Mouse (Mus musculus) spleen, postnatal 14 days (tissue): ENCODE results near the gene Krt90.
"Not testable (repeated sequence)": the region's sequence is repeated elsewhere in the genome, so short reads cannot be mapped to it uniquely, and the experiment has no call there.

Experiments
- DNase-seq, 2 experiments: peaks; one replicate each; pipeline ENCODE4 v3.0.0; 2021 to 2022; ENCODE audit warnings: low spot score in 2 of 2

Gene Krt90

GRCm38 (mm10) chr15:101517161-101517560 lies 45.6 kb downstream of the Krt90 start, which contains the start of gene Gm49425:
TSS of gene Gm49425 (minus strand) at chr15:101517261.
- DNase-seq = not testable (repeated sequence)

DNA sequence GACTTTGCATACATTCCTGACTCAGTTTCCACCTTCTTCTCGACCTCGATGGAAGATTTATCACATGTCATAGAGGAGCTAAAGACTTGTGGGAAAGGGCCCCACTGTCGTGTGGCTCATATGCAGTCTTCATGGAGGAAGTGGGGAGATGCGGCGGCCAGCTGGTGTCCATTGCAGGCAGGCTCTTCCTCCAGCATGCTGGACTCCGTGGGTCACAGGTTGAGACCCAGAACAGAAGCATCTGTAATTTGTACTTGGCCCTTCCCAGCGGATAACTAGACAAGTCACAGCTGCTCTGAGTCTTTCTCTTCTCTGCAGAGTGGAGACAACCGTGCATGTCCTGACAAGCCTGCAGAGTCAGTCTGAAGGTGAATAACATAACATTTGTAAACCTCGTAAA lies 54.5 kb downstream of the Krt90 start:
- no peak for DNase-seq

DNA sequence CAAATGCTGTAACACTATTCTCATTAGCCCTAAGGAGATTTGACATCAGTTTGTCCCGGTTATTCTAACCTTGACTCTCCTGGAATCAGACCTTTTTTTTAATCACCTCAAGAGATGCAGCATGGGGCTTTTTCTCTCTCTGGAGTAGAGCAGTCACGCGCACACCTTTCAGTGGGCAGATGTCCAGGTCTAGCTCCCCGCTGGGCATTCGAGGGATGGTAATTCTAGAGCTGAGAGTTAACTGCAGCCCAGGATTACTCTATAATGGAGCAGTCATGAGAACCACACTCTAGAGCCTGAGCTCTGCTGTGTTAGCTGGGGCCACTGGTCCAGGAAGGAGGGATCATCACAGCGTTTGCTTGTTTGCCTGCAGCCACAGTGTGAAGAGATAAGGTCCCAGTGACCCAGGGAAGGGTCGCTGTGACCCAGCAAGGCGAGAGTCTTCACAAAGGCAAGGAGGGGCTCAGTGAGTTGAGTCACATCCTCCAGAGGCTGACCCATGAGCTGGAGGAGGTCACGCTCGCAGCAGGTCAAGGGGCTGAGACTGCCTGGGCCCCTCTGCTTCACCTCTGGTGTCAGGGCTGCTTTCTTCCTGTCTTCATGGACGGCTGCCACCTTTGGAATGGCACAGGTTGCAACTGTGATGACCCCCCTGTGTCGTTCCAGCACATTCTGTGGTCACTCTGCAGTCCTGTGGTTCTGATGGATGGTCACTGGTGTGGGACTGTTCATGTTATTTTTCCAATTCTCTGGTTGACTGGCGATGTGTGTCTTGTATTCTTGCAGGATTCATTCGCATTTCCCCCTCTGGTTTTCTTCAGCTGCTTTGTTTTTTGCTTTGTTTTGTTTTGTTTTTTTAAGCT lies 55.6 kb downstream of the Krt90 start:
- no peak for DNase-seq
